Mouse (Mus musculus) embryonic facial prominence, embryonic 12.5 days (tissue): Measurements from ENCODE around the gene Ddx18. TPM values are rescaled to one million over a fixed set of nuclear protein-coding genes. Genes with fewer than 3 reads are reported as not detected.
A peak's percentile ranks its signal among the peaks of the same experiment; 100 is the strongest.

Experiments used
- ATAC-seq: fragments of 200-750 bp; cut with Nextera tagmentation; 2 replicates; pipeline ENCODE4 v1.8.0; 2017; ENCODE audit not compliant: insufficient number of reproducible peaks, insufficient read depth, low FRiP score, low TSS enrichment
- H3K27ac ChIP-seq: fragments of 300-500 bp; sonication (generic); 2 replicates; pipeline ENCODE4 v1.5.1; 2016; ENCODE audit warnings: mild to moderate bottlenecking
- H3K27me3 ChIP-seq: fragments of 300-500 bp; sonication (generic); 2 replicates; pipeline ENCODE4 v1.6.1; 2016; ENCODE audit warnings: mild to moderate bottlenecking, moderate library complexity
- H3K36me3 ChIP-seq: fragments of 300-500 bp; sonication (generic); 2 replicates; pipeline ENCODE4 v1.6.1; 2016; ENCODE audit warnings: mild to moderate bottlenecking
- H3K4me1 ChIP-seq: fragments of 300-500 bp; sonication (generic); 2 replicates; pipeline ENCODE4 v1.6.1; 2016
- H3K4me2 ChIP-seq: fragments of 300-500 bp; sonication (generic); replicated peaks from 2 replicates; pipeline ENCODE4 v1.6.1; 2016; ENCODE audit warnings: mild to moderate bottlenecking, moderate library complexity
- H3K4me3 ChIP-seq: fragments of 300-500 bp; sonication (generic); 2 replicates; pipeline ENCODE4 v1.5.1; 2016; ENCODE audit warnings: mild to moderate bottlenecking
- H3K9ac ChIP-seq: fragments of 300-500 bp; sonication (generic); 2 replicates; pipeline ENCODE4 v1.6.1; 2016; ENCODE audit warnings: mild to moderate bottlenecking, moderate library complexity
- H3K9me3 ChIP-seq: fragments of 300-500 bp; sonication (generic); 2 replicates; pipeline ENCODE4 v1.6.1; 2016; ENCODE audit warnings: mild to moderate bottlenecking, moderate library complexity
- WGBS: fragments of 180-500 bp; shearing (Covaris S2); methylation state at CpG from one replicate; pipeline ENCODE4 v1.1.7; 2016; 5-methylcytosine and 5-hydroxymethylcytosine counted together
- polyA plus RNA-seq: library from polyadenylated mRNA; unstranded; fragments of >200 nt; fragmentation: Nextera tagmentation; extraction: Ambion mirVana; gene quantifications from 2 replicates; pipeline ENCODE4 v1.2.1, GENCODE M21; 2016

Ddx18 gene
- 81.8 and 83.4 TPM in 2 replicates for polyA plus RNA-seq

DNA sequence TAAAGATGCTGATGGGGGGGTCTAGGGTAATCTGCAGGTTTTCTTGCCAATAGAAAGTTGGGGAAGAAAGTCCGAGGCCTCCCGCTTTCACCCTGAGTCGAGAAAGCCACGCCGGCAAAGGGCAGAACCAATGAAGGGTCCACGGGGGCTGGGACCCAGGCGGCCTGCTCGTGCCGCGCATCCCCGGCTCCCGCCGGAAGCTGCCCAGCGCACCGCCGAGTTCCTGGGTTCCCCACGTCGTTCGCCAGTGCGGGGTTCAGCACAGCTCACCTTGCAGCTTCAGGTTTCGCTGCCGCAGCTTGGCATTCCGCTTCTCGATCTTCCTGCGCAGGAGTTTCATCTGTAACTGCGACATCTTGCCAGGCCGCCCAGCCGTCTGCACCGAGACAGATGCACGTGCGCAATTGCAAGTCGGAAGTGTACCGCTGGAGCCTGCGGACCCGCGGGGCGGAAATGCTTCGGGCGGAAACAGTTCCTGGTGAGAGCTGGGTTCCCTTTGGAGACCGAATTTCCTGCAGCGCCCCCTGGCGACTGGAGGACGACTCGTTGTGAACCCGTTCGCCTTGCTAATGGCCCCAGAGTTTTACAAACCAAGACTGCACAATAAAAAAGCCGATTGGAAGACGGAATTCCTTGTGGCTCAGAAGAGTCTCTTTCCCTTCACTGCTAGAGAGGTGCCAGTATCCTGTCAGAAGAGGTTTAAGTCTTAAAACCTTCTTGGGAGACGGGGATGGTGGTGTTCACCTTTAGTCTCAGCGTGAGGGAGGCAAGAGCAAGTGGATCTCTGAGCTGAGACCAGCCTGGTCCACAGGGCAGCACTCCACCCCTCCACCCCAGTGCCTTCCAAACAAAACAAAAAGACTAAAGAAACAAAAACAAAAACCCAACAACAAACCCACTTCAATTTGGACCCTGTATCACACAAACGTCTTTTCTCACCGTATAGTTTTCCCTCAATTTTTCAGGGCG, at the start of gene Ddx18:
Gene Ddx18, minus strand, starts transcription at position 469 of the 969 bp plus-strand sequence.
- Histone ChIP-seq H3K36me3 (peaks cover 23% of the 10 kb centered on the region), H3K9me3 (no peaks in the 10 kb centered on the region), H3K4me2 (peak within 1 kb of the TSS; percentile 75), H3K27me3 (no peaks in the 10 kb centered on the region), H3K4me3 (peak within 1 kb of the TSS; percentile 76), H3K9ac (peak within 1 kb of the TSS; percentile 73), H3K4me1 (0 out of 2 replicates have a peak, but pooled peaks cover 5% of the 10 kb centered on the region), H3K27ac (peak within 1 kb of the TSS; percentile 55; the same call in 1 of the 2 replicates)
- 6% methylated on average over 53 of the region's 53 CpGs for WGBS
- ATAC-seq = peak; percentile 91

DNA sequence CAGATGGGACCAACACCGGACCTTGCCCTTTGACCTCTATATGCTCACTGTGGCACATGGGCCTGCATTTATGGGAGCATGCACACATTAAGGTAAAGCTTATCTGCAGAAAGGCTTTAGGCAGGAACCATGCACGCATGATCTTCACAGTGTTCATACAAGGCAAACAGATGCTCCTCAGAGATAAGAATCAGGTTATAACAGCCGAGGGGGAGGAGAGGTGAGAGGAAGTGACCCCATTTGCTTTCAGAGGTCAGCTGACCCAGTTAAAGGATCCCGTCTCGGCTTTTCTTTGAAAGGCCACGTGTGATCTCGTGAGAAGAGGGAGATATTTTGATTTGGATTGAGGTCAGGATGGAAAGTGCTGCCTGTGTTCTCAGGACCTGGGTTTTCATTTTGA, 40.2 kb upstream of the Ddx18 start:
- Histone ChIP-seq H3K9me3 (no peaks in the 10 kb centered on the region), H3K4me3 (no peak overlapping the region), H3K27me3 (no peaks in the 10 kb centered on the region), H3K9ac (no peak overlapping the region), H3K4me2 (no peak overlapping the region), H3K4me1 (no peaks in the 10 kb centered on the region), H3K36me3 (no peaks in the 10 kb centered on the region), H3K27ac (no peak overlapping the region)
- ATAC-seq = no peak
- 31% methylated on average over 7 of the region's 7 CpGs for WGBS

DNA sequence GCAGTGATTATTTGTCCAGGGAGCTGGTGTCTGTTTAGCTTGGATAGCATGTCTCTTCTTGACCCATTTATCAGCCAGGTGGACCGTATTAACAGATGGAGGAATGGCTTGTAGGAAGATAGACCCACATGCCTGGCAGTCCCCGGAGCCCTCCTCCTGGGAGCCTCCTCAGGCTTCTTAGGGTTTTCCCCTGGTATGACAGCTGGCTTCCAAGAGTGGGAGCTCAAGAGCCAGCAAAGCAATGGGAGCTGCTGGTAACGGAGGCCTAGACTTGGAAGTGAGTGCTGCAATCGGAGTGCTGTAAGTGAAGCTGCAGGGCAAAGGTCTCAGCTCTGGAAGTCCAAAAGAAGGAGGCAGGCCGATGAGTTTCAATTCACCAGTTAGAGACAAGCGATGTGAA, 37.3 kb upstream of the Ddx18 start:
- ATAC-seq = 0 out of 2 replicates have a peak, but pooled peaks have one; percentile 17
- no peak overlapping the region for H3K27ac ChIP-seq
- no peaks in the 10 kb centered on the region for H3K27me3 ChIP-seq
- no peak overlapping the region for H3K4me2 ChIP-seq
- H3K4me3 ChIP-seq = no peak overlapping the region
- no peaks in the 10 kb centered on the region for H3K9me3 ChIP-seq
- H3K4me1 ChIP-seq = no peaks in the 10 kb centered on the region
- no peaks in the 10 kb centered on the region for H3K36me3 ChIP-seq
- WGBS = 30% methylated on average over 6 of the region's 6 CpGs
- H3K9ac ChIP-seq = no peak overlapping the region

DNA sequence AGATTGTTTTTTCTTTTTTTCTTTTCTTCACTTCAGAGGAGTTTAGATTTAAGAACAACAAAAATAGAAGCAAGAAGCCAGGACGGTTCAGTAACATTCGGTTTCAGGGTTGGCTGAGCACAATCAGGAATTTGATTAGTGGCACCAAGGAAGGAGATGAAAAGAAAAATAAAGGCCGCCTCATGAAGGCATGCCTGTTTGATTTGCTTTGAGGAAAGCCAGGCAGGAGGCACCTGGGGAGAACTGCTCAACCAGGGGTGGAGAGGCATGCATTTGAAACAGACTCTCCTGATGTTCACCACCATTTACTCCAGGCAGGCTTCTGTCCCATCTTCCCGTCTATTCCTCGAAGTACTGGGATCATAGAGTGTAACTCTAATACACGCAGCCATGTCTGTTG, 34.1 kb upstream of the Ddx18 start:
- H3K4me3 ChIP-seq = no peak overlapping the region
- no peaks in the 10 kb centered on the region for H3K9me3 ChIP-seq
- H3K9ac ChIP-seq = no peak overlapping the region
- WGBS = 73% methylated on average over 6 of the region's 6 CpGs
- H3K27me3 ChIP-seq = no peaks in the 10 kb centered on the region
- no peak overlapping the region for H3K27ac ChIP-seq
- no peaks in the 10 kb centered on the region for H3K36me3 ChIP-seq
- H3K4me1 ChIP-seq = no peaks in the 10 kb centered on the region
- H3K4me2 ChIP-seq = no peak overlapping the region
- ATAC-seq = no peak

DNA sequence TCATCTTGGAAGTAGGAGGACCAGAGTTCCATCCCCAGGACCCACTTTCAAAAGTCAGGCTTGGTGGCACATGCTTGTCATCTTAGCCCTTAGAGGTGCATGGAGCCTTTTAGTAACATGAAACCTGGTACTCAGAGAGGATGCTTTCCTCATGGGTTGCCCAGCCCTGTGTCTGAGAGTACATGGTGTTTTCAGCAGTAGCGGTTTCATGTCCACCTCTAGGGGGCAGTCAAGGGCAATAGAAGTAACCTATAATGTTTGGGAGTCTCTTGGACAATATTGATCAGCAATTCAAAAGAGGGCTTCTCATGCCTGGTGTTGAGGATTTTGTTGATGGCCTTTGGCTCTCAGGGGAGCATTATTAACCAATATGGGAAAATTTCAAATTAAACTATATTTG, 33.3 kb upstream of the Ddx18 start:
- Histone ChIP-seq H3K9me3 (no peaks in the 10 kb centered on the region), H3K4me2 (no peak overlapping the region), H3K4me1 (no peaks in the 10 kb centered on the region), H3K4me3 (no peak overlapping the region), H3K27ac (no peak overlapping the region), H3K27me3 (no peaks in the 10 kb centered on the region), H3K9ac (no peak overlapping the region), H3K36me3 (no peaks in the 10 kb centered on the region)
- 47% methylated on average over 1 of the region's 1 CpGs for WGBS
- ATAC-seq = no peak

DNA sequence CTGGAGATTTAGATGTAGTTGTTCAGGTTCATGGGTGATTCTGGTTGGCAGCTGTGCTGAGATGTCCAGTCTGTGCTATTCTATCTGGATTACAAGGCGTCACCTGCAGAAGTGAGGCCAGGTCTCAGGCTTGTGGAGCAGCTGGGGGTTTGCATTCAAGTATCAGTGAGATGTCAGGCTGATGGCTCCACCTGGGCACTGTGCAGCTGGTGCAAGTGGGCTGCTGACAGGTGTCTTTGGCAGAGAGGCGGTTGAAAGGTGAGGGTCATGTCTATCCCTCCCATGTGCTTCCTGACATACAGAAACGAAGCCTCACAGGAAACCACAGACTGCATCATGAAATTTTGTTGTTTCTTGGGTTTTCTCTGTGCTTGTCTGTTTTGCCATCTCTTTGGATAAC, 30.6 kb upstream of the Ddx18 start:
- no peak overlapping the region for H3K4me3 ChIP-seq
- H3K9me3 ChIP-seq = no peaks in the 10 kb centered on the region
- no peak overlapping the region for H3K4me2 ChIP-seq
- no peaks in the 10 kb centered on the region for H3K4me1 ChIP-seq
- ATAC-seq = no peak
- no peak overlapping the region for H3K27ac ChIP-seq
- no peak overlapping the region for H3K9ac ChIP-seq
- H3K36me3 ChIP-seq = no peaks in the 10 kb centered on the region
- no peaks in the 10 kb centered on the region for H3K27me3 ChIP-seq
- WGBS = 69% methylated on average over 3 of the region's 3 CpGs

DNA sequence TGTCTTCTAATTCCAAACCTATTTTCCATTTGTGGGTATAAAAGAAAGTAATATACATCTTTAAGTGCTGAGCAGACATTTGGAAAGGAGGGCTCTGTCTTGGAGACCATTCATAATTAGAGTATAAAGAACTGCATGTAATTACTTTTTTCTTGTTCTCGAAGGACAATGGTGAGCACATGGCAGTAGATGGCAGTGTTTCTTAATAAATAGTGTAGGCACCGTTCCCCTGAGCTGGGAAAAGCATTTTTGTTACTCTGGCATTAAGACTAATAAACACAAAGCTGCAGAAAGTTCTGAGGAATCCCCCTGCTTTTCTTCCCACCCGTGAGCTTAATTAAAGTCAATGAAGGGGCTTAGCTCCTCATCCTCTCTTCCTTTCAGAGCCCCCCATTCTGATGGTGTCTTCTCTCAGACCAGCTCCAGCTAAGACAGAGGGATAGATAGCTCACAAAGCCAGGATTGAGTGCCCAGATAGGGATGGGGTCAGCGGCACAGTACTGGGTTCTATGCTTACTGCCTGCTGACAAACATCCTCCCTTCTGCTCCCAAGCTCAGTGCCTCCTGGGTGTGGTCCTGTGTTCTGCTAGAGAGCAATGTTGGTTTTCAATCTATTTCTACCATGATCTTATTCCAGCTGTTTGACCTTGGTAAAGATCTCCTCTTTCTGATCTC, 29.3 kb upstream of the Ddx18 start:
- H3K4me3 ChIP-seq = no peak overlapping the region
- 34% methylated on average over 4 of the region's 4 CpGs for WGBS
- H3K27ac ChIP-seq = no peak overlapping the region
- H3K4me2 ChIP-seq = no peak overlapping the region
- no peaks in the 10 kb centered on the region for H3K36me3 ChIP-seq
- H3K27me3 ChIP-seq = no peaks in the 10 kb centered on the region
- no peaks in the 10 kb centered on the region for H3K9me3 ChIP-seq
- no peak for ATAC-seq
- H3K9ac ChIP-seq = no peak overlapping the region
- H3K4me1 ChIP-seq = no peaks in the 10 kb centered on the region

DNA sequence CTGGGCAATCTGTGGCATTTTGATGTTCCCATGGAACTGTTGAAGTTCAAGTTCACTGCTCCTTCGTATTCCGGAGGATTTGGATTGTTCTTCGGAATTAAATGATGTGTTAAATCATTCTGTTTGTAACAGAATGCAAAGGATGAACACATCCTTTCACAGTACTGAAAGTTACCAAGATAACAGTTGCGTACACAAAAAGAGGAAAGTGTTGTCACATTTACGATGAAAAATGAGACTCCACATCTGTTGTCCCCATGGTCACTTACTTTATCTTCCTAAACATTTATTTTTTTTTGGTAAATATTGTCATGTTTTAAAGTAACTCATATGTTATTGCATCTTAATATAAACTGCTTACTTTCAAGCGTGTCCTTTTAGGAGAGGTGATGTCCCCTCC, 17.0 kb upstream of the Ddx18 start:
- Histone ChIP-seq H3K4me1 (no peaks in the 10 kb centered on the region), H3K27me3 (no peaks in the 10 kb centered on the region), H3K9ac (no peak overlapping the region), H3K4me3 (no peak overlapping the region), H3K4me2 (no peak overlapping the region), H3K9me3 (no peaks in the 10 kb centered on the region), H3K27ac (no peak overlapping the region), H3K36me3 (no peaks in the 10 kb centered on the region)
- 83% methylated on average over 6 of the region's 6 CpGs for WGBS
- no peak for ATAC-seq

DNA sequence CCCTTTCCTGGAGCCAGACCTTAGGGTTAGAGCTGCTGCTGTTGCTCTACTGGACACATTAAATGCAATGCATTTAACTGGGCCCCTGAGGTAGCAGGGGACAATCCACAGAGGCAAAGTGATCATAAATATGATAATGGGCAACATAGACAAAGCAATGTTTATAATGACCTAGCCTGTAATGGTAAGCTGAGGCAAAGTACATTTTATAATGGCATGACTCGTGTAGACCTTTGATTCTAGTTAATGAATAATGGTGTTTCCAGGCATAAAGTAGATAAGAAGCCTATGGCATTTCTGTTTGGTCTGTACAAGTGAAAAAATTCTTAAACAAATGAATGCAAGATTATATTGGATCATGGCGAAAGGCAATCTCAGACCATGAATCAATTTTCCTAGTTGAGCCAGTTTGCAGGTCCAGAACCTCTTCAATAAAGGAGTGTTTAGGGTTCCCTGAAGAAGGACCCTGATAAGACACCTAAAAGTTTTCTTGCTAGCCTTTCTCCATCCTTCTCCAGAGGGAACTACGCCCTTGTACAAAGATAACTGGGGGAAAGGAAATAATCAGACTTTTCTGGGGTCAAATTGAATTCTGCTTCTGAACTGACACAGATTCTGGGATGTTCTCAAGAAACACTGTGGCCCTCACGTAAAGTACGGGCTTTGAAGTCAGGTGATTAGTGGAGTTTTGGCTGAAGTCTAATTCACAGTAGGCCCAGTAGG, 13.5 kb upstream of the Ddx18 start:
- Histone ChIP-seq H3K9me3 (no peaks in the 10 kb centered on the region), H3K36me3 (no peaks in the 10 kb centered on the region), H3K27me3 (no peaks in the 10 kb centered on the region), H3K9ac (no peak overlapping the region), H3K4me2 (no peak overlapping the region), H3K27ac (no peak overlapping the region), H3K4me1 (no peaks in the 10 kb centered on the region), H3K4me3 (no peak overlapping the region)
- WGBS = 87% methylated on average over 5 of the region's 5 CpGs
- no peak for ATAC-seq

DNA sequence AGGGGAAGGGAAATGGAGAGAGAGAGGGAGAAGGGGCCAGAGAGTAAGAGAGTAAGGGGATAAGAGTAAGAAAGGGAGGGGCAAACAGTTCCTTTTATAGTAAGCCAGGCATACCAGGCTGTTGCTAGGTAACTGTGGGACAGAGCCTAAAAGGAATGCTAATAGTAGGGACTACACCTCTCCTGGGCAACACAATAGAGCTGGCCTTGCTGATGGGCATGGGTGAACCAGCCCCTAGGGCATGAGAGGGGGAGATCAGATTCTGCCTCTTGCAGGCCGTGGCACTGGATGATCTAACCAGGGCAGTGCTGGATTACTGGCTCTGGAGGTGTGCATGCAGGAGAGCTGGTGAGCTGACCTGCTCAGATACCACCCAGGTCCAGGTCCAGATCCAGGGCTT, 9.7 kb upstream of the Ddx18 start:
- ATAC-seq = no peak; the same call in 1 of the 2 replicates
- Histone ChIP-seq H3K9me3 (no peaks in the 10 kb centered on the region), H3K4me2 (no peak overlapping the region), H3K9ac (no peak overlapping the region), H3K27me3 (no peaks in the 10 kb centered on the region), H3K27ac (no peak overlapping the region), H3K36me3 (no peaks in the 10 kb centered on the region), H3K4me1 (no peaks in the 10 kb centered on the region), H3K4me3 (no peak overlapping the region)
- 32% methylated on average over 1 of the region's 1 CpGs for WGBS

DNA sequence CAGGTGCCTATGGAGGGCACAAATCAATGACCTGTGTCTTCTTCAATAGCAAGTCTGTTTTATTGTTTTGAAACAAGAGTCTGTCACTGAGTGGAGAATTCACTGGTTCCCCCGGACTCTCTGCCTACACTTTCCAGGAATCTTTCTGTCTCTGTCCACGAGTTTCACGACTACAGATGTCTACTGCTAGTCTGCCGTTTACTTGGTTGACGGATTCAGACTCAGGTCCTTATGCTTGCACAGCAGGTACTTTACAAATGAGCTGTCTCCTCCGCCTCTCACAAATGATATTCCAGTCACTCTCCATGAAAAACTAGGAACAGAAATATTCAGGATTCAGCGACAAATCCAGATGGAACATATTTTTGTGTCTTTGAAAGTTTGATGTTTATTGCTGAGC, 2.7 kb upstream of the Ddx18 start:
- 82% methylated on average over 7 of the region's 7 CpGs for WGBS
- H3K36me3 ChIP-seq = 0 out of 2 replicates have a peak, but pooled peaks cover 1% of the 10 kb centered on the region

More for the DNA sequence above, 2.7 kb upstream of the Ddx18 start:
- Histone ChIP-seq H3K9ac (no peak overlapping the region), H3K4me3 (no peak overlapping the region), H3K9me3 (no peaks in the 10 kb centered on the region), H3K27ac (no peak overlapping the region), H3K4me1 (0 out of 2 replicates have a peak, but pooled peaks cover 5% of the 10 kb centered on the region), H3K4me2 (no peak overlapping the region), H3K27me3 (no peaks in the 10 kb centered on the region)
- ATAC-seq = no peak
